Comparison of ENCODE assay signal across 14 mouse cellular contexts in genomic region chr11:93612071-93612470, GRCm38 (mm10).
"Had no signal": no experiment of that assay in that cellular context is flagged by ENCODE, and none has a peak within 500 bp of the region (broad histone marks: within the 10 kb centered on the region; RNA-seq: fewer than 3 reads in every experiment).

No protein-coding gene starts in this region.

- DNase-seq: kidney, postnatal 36 days; layer of hippocampus, adult 9-11 months; lung, embryonic 14.5 days; lung, postnatal 10 days; lung, postnatal 4 days; midbrain, embryonic 14.5 days; thymus, postnatal 14 days had no signal

- H3K4me3 ChIP-seq: limb, embryonic 10.5 days; liver, embryonic 15.5 days; midbrain, embryonic 10.5 days; myocyte; neural tube, embryonic 15.5 days had no signal

- H3K36me3 ChIP-seq: limb, embryonic 10.5 days; liver, embryonic 15.5 days; midbrain, embryonic 10.5 days; neural tube, embryonic 15.5 days had no signal

- H3K27ac ChIP-seq: kidney, postnatal 0 days; limb, embryonic 10.5 days; liver, embryonic 15.5 days; midbrain, embryonic 10.5 days; neural tube, embryonic 15.5 days; stomach, postnatal 0 days had no signal

- H3K27me3 ChIP-seq: liver, embryonic 15.5 days; neural tube, embryonic 15.5 days had no signal

- H3K4me1 ChIP-seq: liver, embryonic 15.5 days; midbrain, embryonic 10.5 days had no signal
